Mouse (Mus musculus): ENCODE measurements at regions not wholly inside any gene's neighbourhood (a gene's known extent, or its start where the extent isn't known, plus 50 kb on each side); places are given as distances from the start of the nearest gene placed in this dataset.

DNA sequence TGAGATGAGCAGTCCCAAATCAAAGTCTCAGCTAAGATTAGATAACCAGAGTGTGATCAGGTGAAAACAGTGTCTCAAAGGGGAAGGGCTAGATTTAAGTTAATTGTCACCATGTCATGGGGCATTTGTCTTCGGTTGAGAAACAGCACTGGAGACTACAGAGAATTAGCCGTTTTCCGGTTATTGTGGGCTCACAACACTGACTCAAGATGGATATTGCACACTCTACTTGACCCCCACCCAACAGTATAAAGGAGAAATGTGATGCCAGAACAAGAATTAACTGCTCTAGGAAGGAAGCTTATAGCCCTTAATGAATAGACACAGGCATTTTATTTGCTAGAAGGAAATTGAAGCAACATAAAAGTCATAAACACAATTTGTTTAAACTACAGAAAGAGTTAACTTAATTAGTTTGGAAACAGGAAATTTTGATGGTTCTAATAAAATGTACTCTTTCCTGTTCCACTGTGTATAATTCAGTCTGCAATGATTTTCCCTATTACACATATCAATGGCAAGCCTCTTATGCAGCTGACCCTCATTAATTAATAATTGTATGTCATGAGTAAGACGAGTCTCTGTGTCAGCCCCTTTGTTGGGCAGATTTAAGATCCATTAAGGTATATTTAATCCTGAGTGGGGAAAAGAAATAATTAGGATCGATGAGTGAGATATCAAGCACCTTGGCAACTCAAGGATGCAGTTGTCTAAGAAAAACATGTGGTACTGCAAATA lies 277.4 kb upstream of the Tmeff2 start:
- DNase-seq (ENCODE audit: low spot score): no peak

DNA sequence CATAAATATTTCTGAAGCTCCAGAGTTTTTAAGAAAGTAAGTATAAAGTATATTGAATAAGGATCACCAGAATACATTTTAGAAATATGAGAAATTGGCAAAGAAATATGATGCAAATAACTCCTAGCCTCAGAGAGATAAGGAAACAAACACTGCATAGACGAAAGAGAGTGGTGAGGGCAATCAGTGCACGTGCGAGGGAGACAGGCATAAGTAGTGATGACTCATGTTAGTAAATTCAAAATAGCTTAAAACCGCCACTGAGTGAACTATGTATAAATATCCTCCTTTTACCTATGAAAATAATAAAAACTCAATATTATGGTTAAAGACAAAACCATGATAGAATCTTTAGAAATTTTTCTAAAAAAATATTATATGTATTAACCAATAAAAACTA lies 271.4 kb upstream of the Tmeff2 start:
- no peak for DNase-seq (ENCODE audit: low spot score)

DNA sequence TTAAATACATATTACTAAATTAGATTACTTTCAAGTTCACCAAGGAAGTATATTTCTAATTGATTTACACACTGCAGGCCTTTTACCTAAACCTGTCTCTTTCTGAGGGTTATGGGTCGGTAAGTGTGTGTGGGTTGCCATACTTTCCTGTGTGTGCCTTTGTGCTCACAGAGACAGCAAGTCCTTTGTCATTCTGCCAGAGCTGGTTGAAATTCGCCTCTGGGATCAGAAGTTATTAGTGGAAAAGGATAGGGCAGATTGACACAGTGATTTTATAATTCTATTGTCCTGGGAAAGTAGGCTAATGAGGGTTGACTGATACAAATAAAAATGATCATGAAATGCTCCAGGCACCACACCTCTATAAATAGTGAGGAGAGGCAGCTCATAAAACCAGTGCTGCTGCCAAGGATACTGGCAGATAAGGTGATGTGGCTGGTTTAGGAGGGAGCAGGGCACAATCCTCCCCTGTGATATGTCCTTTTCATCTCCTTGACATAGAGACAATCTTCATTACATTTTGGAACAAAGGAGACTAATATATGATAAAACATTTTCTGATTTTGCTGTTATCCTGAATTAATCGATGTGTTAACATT lies 270.9 kb upstream of the Tmeff2 start:
- DNase-seq (ENCODE audit: low spot score): no peak

DNA sequence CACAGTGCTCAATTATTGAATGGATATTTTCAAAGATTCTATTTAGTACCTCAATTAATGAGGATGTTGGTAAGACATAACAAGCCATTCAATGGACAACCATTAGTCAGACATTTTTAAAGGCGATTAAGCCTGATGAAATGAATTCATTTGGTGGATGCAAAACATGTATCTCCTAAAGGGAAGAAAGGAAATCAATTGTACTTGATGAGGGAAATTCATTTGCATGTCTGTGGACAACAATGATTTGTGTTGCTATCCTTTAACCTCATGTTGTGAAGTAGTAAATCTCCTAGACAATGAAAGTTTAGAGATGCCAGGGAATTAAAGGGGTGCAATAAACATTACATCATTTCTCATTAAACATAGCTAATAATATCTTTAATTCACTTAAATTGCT lies 262.5 kb upstream of the Tmeff2 start:
- DNase-seq (ENCODE audit: low spot score): no peak

DNA sequence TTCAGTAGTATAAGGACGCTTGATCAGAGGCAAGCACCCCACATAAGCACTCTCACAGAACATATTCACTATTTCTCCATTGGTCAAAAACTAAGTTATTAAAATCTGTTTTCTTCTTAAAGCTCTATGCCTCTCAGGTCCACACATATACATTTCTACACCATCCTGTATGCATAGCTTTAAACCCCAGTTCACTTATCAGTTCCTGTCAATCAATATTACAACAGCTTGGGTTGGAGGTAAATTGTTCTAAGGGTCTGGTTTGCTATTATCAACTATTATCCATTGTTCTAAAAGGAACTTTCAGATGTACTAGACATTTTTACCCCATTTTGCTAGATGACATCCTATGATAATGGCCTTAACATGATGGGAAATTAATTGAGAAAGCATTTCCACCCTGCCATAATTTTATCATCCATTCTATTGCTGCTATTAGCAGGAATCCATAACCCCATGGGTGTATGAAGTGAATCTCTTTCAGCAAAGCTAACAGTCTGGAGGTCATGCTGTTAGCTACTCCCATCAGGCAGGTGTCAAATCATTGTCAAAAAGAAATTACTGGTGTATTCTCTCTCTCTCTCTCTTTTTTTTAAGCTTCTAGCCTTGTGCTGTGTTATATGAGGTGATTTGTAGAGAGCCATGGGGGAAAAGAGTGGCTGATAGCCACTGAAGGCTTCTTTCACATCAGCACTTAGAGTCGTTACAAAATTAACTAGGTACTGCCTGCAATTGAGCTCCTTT lies 253.3 kb upstream of the Tmeff2 start:
- no peak for DNase-seq (ENCODE audit: low spot score)

DNA sequence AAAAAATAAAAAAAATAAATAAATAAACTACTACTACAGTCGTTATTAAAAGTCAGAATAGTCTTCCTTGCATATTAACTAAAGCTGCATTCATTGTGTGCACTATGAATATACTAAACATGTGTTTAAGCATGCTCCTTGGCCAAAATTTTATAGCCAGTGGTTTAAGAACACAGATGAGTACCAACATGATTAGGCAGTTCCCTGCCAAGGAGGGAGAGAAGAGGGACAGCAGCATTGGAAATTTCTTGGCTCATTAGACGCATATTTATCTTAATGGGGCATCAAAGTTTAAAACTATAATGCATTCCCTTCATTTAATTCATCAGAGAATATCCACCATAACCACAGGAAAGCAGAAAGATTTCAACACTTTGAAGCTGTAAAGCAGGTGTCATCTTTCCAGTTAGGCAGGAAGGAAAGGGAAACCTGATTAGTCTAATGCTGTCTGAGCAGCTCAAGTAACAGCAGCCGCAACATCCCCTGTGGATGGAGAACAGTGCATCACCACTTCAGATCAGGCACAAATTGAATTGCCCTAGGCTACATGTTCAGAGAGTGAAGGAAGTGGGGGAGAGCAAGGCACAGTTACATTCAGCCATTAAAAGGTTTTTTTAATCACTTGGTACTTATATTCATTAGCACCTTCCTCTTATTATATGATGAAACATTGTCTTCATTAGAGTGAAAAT lies 248.3 kb upstream of the Tmeff2 start:
- DNase-seq (ENCODE audit: low spot score): no peak

DNA sequence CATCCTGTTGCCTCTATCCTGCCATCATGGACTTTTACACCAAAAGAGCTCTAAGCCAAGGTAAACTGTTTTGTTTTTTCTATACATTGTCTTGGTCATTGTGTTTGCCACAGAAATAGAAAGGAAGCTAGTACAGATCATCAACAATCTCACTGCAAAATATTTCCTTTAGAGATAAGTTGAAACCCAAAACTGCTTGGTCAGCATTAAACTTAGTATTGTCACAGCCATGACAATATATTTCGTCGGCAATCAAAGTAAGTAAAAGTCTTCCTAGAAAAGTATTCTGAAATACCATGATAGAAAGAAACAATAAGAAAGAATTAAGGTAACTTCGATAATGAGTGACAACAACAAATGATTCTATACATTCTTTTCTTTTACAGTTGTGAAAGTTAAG lies 235.3 kb upstream of the Tmeff2 start:
- DNase-seq (ENCODE audit: low spot score): no peak

DNA sequence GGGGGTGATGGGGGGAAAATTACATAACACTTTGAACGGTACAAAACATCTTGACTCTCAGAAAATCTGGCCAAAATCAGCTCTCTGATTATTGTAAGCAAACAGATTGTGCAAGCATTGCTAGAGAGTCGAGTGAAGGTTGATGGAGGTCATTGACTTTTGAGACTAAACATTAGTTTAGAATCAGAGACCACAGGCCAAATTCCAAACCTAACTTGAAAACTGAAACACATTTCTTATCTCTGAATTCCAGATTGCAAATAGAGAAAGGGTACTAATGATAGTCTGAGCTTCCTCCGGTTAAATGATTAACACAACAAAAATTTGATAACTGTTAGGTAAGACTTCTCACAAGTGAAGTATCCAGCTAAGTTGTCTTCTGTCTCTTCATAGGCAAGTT lies 217.5 kb upstream of the Tmeff2 start:
- peak; percentile 14 for DNase-seq (ENCODE audit: low spot score)

DNA sequence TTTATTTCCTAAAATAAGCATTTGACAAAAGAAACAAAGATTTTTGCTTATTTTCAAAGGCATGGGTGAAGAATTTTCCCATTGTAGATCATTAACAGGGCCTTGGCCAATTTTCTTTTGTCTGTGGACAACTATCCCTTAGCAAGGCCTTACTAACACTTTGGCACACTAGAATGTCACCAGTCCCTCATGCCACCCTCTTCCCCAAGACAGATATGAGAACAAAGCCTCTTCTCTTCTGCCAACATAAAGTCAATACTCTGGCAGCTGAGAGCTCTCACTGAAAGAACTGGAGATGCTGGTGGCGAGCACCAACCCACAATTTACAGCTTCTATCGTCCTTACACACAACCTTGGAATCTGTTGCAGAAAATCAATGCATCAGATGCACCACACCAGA lies 215.1 kb upstream of the Tmeff2 start:
- DNase-seq (ENCODE audit: low spot score): no peak

DNA sequence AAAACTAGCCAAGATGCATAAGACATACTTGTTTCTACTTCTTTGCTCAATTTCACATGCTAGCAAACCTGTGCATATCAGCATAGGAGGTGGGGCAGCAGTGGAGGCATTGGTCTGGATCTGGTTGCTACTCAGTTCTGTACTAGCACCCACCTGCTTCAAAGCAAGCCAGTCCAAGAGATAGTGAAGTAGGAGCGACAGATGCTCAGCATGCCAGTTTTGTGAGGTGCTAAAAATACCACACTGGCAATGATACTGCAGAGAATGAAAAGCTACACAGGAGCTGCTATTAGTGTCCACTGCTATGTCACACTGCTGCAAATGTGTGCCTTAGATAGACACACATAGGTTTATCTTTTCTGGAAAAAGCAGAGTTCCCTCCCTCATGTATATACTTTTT lies 203.5 kb upstream of the Tmeff2 start:
- DNase-seq (ENCODE audit: low spot score): no peak

DNA sequence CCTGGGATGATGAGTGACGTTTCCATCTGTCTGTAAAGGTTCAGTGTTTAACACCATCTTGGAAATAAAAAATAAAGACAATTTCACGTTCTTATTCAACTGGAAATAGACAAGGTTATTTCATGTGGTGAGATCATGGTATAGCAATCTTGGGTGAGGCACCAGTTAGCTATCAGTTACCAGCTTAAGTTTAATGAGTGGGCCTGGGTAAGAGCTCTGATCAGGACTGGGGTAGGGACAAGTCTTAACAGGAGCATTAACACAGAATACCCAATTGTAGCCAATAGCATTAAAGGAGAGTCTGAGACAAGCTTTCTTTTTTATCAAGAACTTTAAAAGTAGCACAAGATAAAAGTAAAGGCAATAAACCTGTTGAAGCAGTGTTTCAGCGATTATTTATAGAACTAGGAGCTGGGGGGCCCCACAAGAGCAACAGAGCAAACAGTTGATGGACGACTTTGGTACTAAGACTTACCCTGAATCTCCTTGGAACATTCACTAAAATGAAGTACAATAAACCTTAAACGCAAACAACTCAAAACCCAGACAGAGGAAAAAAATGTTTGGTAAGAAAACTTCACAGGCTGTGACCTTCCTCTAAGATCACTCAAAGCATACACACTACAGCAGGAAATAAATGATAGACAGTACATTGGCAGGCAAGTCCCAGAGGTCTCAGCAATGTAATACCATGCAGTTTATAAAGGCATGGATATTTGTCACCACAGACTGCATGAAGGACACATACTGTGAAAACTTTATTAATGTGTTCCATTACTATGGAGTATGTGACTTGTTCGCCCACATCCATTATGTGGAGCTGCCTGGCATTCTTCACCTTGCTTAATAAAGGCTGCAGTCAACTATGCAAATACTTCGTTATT lies 202.9 kb upstream of the Tmeff2 start:
- no peak for DNase-seq (ENCODE audit: low spot score)

DNA sequence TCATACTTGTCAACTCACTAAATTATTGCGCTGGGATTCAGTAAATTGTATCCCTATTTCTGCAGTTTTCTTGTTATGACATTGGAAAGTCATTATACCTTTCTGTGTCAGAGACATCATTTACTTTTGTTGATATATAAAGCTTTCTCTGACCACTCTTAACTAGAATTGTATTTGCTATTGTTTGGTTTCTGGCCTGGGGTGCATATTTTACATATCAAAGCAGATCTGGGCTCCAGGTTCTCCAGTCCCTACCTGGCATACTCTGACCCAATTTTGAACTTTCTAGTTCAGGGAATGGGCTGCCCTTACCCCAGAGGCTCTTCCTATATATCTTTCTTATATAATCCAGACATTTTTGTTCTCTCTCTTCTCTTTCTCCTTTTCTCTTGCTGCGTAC lies 195.8 kb upstream of the Tmeff2 start:
- DNase-seq (ENCODE audit: low spot score): no peak

DNA sequence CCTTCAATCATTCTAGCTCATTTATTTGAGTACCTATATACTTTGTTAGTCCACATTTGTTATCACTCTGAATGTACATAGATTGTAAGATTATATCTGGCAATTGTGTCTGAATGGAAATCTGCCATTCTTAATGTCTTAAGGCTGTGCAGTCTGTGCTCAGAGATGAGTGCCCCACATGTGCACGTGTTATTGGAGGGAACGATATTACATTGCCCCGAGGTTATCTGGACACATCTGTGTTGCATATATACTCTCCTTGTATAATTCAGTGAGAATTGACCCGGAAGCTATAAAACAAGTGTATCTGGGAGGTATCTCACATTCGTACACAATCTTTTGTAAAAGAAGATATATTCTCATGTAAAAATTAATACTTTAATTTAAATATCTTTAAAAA lies 155.4 kb upstream of the Tmeff2 start:
- DNase-seq (ENCODE audit: low spot score): no peak

DNA sequence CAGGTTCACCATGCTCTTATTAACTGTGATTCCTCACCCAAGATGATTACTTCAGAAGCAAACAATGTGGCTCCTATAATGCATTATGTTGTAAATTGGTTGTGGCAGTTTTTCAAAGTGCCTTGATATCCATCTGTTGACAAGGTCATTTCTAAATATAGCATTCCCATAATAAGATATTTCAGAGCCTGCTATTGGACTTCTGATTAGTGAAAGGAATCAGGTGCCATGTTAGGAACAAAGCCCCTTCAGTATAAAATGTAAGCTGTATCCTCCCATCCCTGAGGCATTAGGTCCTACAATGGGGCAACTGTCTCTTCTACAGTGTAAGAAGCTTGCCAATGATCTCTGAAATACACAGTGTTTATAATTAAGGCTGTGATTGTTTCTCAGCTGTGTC lies 130.2 kb upstream of the Tmeff2 start:
- no peak for DNase-seq (ENCODE audit: low spot score)

DNA sequence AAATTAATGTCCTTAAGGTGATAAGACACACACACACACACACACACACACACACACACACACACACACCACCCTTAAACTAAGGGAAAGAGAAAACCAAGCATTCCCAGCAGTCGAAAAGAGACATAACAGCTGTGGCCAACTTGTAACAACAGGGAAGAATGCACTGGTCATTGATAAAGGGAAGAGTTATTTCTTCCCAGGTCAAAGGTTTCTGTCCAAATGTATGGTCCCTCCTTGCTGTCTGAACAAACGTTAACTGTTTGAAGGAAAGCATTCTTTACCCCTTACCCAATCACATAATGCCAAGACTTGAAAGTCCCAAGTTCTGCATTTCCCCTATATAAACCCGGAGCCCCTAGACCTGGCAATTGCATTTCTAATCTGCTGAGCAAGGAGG lies 105.2 kb upstream of the Tmeff2 start:
- DNase-seq (ENCODE audit: low spot score): no peak

DNA sequence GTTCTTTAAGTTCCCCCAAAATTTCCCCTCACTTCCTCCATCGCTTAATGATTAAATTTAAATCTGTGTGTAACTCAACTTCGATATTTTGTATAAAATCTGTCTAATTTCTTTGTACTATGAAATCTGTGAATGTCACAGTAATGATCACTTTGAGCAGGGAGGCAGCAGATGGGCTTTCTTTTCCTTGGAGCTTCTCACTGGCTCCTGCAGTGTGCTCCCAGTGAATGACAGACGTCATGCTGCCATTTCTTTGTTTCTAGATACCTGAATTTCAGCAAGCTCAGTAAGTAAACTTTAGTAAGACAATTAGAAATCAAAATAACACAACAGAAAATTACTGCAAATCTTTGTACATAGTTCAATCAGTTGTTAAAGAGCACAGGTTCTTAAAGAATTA lies 102.3 kb upstream of the Tmeff2 start:
- DNase-seq (ENCODE audit: low spot score): no peak

DNA sequence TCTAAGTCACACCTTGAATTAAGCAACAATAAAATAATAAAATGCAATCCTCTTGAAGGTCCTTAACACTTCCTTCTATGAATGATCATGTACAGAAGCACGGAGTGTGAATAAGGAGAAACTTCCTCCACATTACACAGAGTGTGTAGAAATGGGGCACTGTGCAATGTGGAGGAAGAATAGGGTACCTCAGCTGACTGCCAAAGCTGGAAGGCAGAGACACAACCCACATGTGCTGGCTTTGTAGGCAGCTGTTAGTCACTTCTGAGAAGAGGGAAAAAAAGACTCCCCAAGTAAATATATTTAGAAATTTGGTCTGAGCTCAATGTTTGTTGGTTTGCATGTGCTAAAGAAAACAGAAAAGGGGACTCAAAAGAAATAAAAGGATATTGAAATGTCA lies 94.1 kb upstream of the Tmeff2 start:
- DNase-seq (ENCODE audit: low spot score): no peak

DNA sequence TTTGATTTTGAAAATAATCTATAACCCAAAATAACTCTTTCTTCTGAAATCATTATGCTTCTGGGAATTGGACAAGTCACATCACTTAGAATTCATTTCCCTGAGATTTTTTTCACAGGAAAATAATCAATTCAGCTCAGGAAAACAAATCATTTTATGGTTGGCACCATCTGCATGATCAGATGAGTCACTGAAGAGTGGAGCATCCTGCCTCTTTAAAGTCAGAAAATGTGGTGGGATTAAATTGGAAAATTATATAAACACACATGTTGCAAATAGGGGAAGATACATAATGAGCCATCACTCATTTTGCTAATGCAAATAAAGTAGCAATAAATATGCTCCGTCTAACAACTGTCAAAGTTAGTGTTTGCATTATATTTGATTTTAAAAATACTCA lies 93.6 kb upstream of the Tmeff2 start:
- DNase-seq (ENCODE audit: low spot score): no peak

DNA sequence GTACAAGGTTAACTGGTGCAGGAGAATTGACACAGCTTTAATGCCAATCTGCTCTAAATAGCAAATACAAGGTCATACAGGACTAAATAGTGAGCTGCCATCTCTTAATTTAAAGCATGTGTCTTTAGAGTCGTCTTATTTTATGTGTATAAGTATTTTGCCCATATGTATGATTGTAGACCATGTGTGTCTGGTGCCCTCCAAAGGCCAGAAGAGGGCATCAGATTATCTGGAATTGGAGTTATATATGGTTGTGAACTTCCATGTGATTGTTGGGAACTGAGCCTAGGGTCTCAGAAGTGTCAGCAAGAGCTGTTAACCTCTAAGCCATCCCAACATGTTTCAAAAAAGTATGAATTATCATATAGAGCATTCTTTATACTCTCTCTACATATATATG lies 68.8 kb upstream of the Tmeff2 start:
- no peak for DNase-seq (ENCODE audit: low spot score)

DNA sequence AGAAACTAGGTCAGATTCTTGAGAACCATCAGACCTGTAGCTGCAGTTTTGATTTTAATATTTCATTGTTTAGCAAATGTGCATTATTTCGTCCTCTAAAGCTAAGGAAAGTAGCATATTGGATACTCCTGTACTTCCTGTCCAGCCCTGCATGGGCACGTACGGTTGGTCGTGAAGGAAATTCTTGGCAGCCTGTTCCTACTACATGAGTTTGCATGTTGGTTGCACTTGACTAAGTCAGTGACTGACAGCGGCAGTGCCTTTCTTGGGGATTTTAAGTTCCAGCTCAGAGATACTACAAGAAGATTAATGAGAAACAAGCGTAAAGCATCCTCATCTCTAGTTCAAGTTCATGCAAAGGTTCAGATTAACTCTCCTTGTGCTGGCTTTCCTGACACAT lies 64.3 kb upstream of the Tmeff2 start:
- no peak for DNase-seq (ENCODE audit: low spot score)

DNA sequence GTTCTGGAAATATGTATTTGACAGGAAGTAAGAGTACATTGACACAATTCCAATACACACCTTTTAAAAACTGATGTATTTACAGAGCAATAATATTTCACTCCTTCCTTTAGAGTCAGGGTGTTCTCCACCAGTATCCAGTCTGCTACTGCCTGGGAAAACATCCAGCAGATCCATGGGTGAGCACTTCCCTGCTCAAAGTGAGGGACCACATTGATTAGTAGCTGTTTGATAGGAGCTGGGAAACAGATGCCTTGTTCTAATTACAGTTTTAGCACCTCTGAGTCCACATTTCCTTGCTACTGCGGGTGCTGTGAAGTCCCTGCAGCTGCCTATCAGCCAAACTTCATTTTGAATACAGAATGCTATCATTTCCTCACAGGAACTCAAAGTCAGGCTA lies 53.3 kb upstream of the Tmeff2 start:
- no peak for DNase-seq (ENCODE audit: low spot score)

Measured in yolk sac, embryonic 10.5 days (tissue).